Mouse (Mus musculus) heart, adult 2 months (tissue): ENCODE results near the gene Slc10a1.

Experiments
- CTCF ChIP-seq: fragments of 200-600 bp; IDR thresholded peaks from 2 replicates; pipeline ENCODE4 v1.8.1; 2022; ENCODE audit warnings: antibody characterized with exemption, mild to moderate bottlenecking, moderate library complexity
- EP300 ChIP-seq: fragments of 200-500 bp; IDR thresholded peaks from 2 replicates; pipeline ENCODE4 v1.6.1; 2011; ENCODE audit warnings: low read depth, low read length, control low read depth; ENCODE audit not compliant: insufficient read depth
- POLR2A ChIP-seq: fragments of 200-500 bp; IDR thresholded peaks from 2 replicates; pipeline ENCODE4 v1.6.1; 2011; ENCODE audit warnings: mild to moderate bottlenecking, low read depth, low read length, control low read depth; ENCODE audit not compliant: insufficient read depth

- TF ChIP-seq EP300, result no peak
- no peak for TF ChIP-seq POLR2A
- no peak for TF ChIP-seq CTCF
Observed at GRCm38 (mm10) chr12:80967918-80968317, 587 bp downstream of the Slc10a1 start.
